Mouse (Mus musculus) liver, postnatal 0 days (tissue): ENCODE measurements around the gene Zfyve19.

ENCODE experiments used
- CTCF ChIP-seq: sonication (generic); IDR thresholded peaks from 2 replicates; pipeline ENCODE4 v1.5.1; 2016; ENCODE audit warnings: antibody characterized with exemption, low read depth
- EP300 ChIP-seq: IDR thresholded peaks from 2 replicates; pipeline ENCODE4 v1.6.1; 2016; ENCODE audit warnings: antibody characterized with exemption, low read depth, mild to moderate bottlenecking

- TF ChIP-seq EP300, result no peak
- TF ChIP-seq CTCF, result no peak
Measured at GRCm38 (mm10) chr2:119197493-119197892, 10.9 kb upstream of the Zfyve19 start.
